Mouse (Mus musculus): ENCODE measurements around the gene Ccdc57.
"Not testable (repeated sequence)": the region's sequence is repeated elsewhere in the genome, so short reads cannot be mapped to it uniquely, and the experiment has no call there.

Ccdc57 gene

GRCm38 (mm10) chr11:120903159-120903850 lies 29.4 kb downstream of the Ccdc57 start:
- CTCF ChIA-PET: no interaction called here

GRCm38 (mm10) chr11:120902487-120903142 lies 30.1 kb downstream of the Ccdc57 start:
- CTCF ChIA-PET: no interaction called here

- CTCF ChIA-PET: no interaction called here
Measured at GRCm38 (mm10) chr11:120901729-120902486, 30.8 kb downstream of the Ccdc57 start.

GRCm38 (mm10) chr11:120900276-120901244 lies 32.1 kb downstream of the Ccdc57 start:
- CTCF ChIA-PET: interaction anchor here (0.8 kb wide), 1 partner anchor 276 kb away, joined by 7 read pairs; no protein-coding TSS in a partner anchor

- CTCF ChIA-PET: no interaction called here
Measured at GRCm38 (mm10) chr11:120898114-120898548, 34.5 kb downstream of the Ccdc57 start.

- CTCF ChIA-PET: no interaction called here
Measured at GRCm38 (mm10) chr11:120895441-120895840, 37.2 kb downstream of the Ccdc57 start.

- CTCF ChIA-PET: no interaction called here
Measured at GRCm38 (mm10) chr11:120894397-120894796, 38.3 kb downstream of the Ccdc57 start.

GRCm38 (mm10) chr11:120889216-120889615 lies 43.5 kb downstream of the Ccdc57 start:
- CTCF ChIA-PET: interaction anchor here (0.6 kb wide), 1 partner anchor 376 kb away, joined by 7 read pairs; no protein-coding TSS in a partner anchor

GRCm38 (mm10) chr11:120888718-120889117 lies 44.0 kb downstream of the Ccdc57 start:
- CTCF ChIA-PET: interaction anchor here (0.6 kb wide), 2 partner anchors 22 to 376 kb away, joined by 7 to 8 read pairs; no protein-coding TSS in a partner anchor

GRCm38 (mm10) chr11:120887502-120887901 lies 45.2 kb downstream of the Ccdc57 start:
- CTCF ChIA-PET: no interaction called here

GRCm38 (mm10) chr11:120886462-120886861 lies 46.2 kb downstream of the Ccdc57 start:
- CTCF ChIA-PET: no interaction called here

GRCm38 (mm10) chr11:120883601-120884000 lies 49.1 kb downstream of the Ccdc57 start:
- CTCF ChIA-PET: no interaction called here

GRCm38 (mm10) chr11:120882931-120883330 lies 49.7 kb downstream of the Ccdc57 start:
- CTCF ChIA-PET: no interaction called here

- CTCF ChIA-PET: no interaction called here
Measured at GRCm38 (mm10) chr11:120873206-120873605, 59.5 kb downstream of the Ccdc57 start.

- CTCF ChIA-PET: no interaction called here
Measured at GRCm38 (mm10) chr11:120871521-120871920, 61.2 kb downstream of the Ccdc57 start.

- CTCF ChIA-PET: no interaction called here
Measured at GRCm38 (mm10) chr11:120865816-120866215, 66.9 kb downstream of the Ccdc57 start.

- CTCF ChIA-PET: no interaction called here
Measured at GRCm38 (mm10) chr11:120862819-120863218, 69.9 kb downstream of the Ccdc57 start.

- CTCF ChIA-PET: not testable (repeated sequence)
Measured at GRCm38 (mm10) chr11:120855938-120856337, 76.7 kb downstream of the Ccdc57 start.

- CTCF ChIA-PET: no interaction called here
Measured at GRCm38 (mm10) chr11:120853788-120854187, 78.9 kb downstream of the Ccdc57 start.

GRCm38 (mm10) chr11:120853158-120853557 lies 79.5 kb downstream of the Ccdc57 start:
- CTCF ChIA-PET: no interaction called here
